Mouse (Mus musculus) cortical plate, adult 2 months (tissue): ENCODE measurements around the gene Trp53bp2.

ENCODE experiments used
- CTCF ChIP-seq: fragments of 200-500 bp; IDR thresholded peaks from 2 replicates; pipeline ENCODE4 v1.5.1; 2011; ENCODE audit warnings: mild to moderate bottlenecking, control low read depth, low read length; ENCODE audit not compliant: insufficient read depth; ENCODE audit errors: extremely low read depth
- POLR2A ChIP-seq: fragments of 200-500 bp; IDR thresholded peaks from 2 replicates; pipeline ENCODE4 v1.6.1; 2011; ENCODE audit warnings: mild to moderate bottlenecking, low read length, control low read depth; ENCODE audit not compliant: insufficient read depth; ENCODE audit errors: extremely low read depth

- TF ChIP-seq POLR2A: no peak
- TF ChIP-seq CTCF: no peak
These were observed 2.4 kb upstream of the Trp53bp2 start for GRCm38 (mm10) chr1:182406621-182407020.
